ENCODE assay signal across 19 mouse cellular contexts in genomic region chr1:156437016-156437708, GRCm38 (mm10). TPM values are rescaled to one million over a fixed set of nuclear protein-coding genes. Genes with fewer than 3 reads are reported as not detected.
DNase-seq lines count a peak whose midpoint lies in the region; ATAC-seq and TF ChIP-seq lines count a peak whose summit lies in the region.
"Had no signal": no experiment of that assay in that cellular context is flagged by ENCODE, and none has a peak within 500 bp of the region (broad histone marks: within the 10 kb centered on the region; RNA-seq: fewer than 3 reads in every experiment).

No protein-coding gene starts in this region.

- DNase-seq in liver, adult 2 months (ENCODE audit: extremely low read depth, low read depth, low spot score), result peak; percentile 30
- DNase-seq in liver, result no peak
- peak; percentile 84 for DNase-seq in A20 (ENCODE audit: low read depth, low spot score)
- DNase-seq in T-cell, adult 2 months (ENCODE audit: low spot score), result peak; percentile 19
- no peak for DNase-seq in left cerebral cortex, postnatal 4 days
- no peak for DNase-seq in heart, postnatal 14 days
- DNase-seq: adrenal gland, postnatal 14 days; cerebellum, adult 9-11 months; gastrocnemius, adult 2 months; liver, embryonic 13.5 days; retina, postnatal 1 day had no signal

- 95% methylated on average over 8 of the region's 8 CpGs for WGBS in liver, adult 2 months

- no peaks in the 10 kb centered on the region; the same call in 1 of the 2 replicates for H3K36me3 ChIP-seq in liver, adult 2 months (ENCODE audit: control insufficient read depth, insufficient read depth, low read length)

- no peak overlapping the region for H3K27ac ChIP-seq in liver, adult 2 months (replicated peaks; ENCODE audit: insufficient read depth, low read depth, low read length)
- H3K27ac ChIP-seq: gastrocnemius, adult 2 months; heart, adult 2 months; kidney, embryonic 15.5 days; liver, embryonic 13.5 days had no signal

- H3K4me3 ChIP-seq in liver, adult 2 months (ENCODE audit: insufficient read depth, low read depth, low read length), result no peak overlapping the region
- H3K4me3 ChIP-seq: gastrocnemius, adult 2 months; heart, adult 2 months; kidney, embryonic 15.5 days; liver, embryonic 13.5 days had no signal

- no peak for TF ChIP-seq POLR2A in liver, adult 2 months (IDR thresholded peaks at IDR 0.05; ENCODE audit: extremely low read depth, insufficient read depth, low read length)

- no peaks in the 10 kb centered on the region for H3K79me2 ChIP-seq in liver, adult 2 months (ENCODE audit: control insufficient read depth, insufficient read depth, low read length)

- intact Hi-C loops in left cerebral cortex, postnatal 4 days (cut with DNase I), result no loop called here
- intact Hi-C loops in heart, postnatal 14 days (cut with DNase I), result no loop called here

- no peaks in the 10 kb centered on the region for H3K27me3 ChIP-seq in liver, adult 2 months (ENCODE audit: control insufficient read depth, insufficient read depth, low read length)
- H3K27me3 ChIP-seq: kidney, embryonic 15.5 days; liver, embryonic 13.5 days had no signal

- TF ChIP-seq CTCF in liver, adult 2 months (IDR thresholded peaks at IDR 0.05; ENCODE audit: low read depth, low read length), result no peak

- ATAC-seq in megakaryocyte, adult 5-6 weeks (ENCODE audit: poor library complexity, severe bottlenecking), result peak; percentile 97
- ATAC-seq in megakaryocyte-erythroid progenitor cell, adult 5-6 weeks (replicated peaks; ENCODE audit: low FRiP score, low TSS enrichment, poor library complexity, severe bottlenecking), result no peak
- ATAC-seq: forebrain, embryonic 14.5 days had no signal

- H3K4me1 ChIP-seq in liver, adult 2 months (ENCODE audit: control insufficient read depth, insufficient read depth, low read length), result no peaks in the 10 kb centered on the region
- H3K4me1 ChIP-seq: kidney, embryonic 15.5 days; liver, embryonic 13.5 days had no signal

- H3K9ac ChIP-seq in liver, adult 2 months (ENCODE audit: low read depth, low read length), result no peak overlapping the region
- H3K9ac ChIP-seq: kidney, embryonic 15.5 days; liver, embryonic 13.5 days had no signal

RNA-seq across cellular contexts. Expression of gene Axdnd1, which starts 16.2 kb away (rescaled TPM):
- not detected in 2 replicates for total RNA-seq in liver, adult 2 months (2014; rRNA removed)
- not detected in 2 replicates for polyA plus RNA-seq in liver, adult 2 months (2012; rRNA removed)
- total RNA-seq in megakaryocyte, adult 5-6 weeks (2015), result 2.2 TPM in 1 of 2 replicates, not detected in the other
- 0.92 and 1.8 TPM in 2 replicates for total RNA-seq in megakaryocyte, adult 5-6 weeks (2017)
- not detected in 2 replicates for total RNA-seq in megakaryocyte-erythroid progenitor cell, adult 5-6 weeks (2014; fragmentation: Nextera tagmentation)
- total RNA-seq in megakaryocyte-erythroid progenitor cell, adult 5-6 weeks (2017), result 0.80 TPM in 1 of 2 replicates, not detected in the other
- 1 to 10 TPM in 1 of 2 experiments, under 1 TPM in 1; 0.85 to 1.8 TPM for total RNA-seq in left cerebral cortex, postnatal 4 days (2021)
- total RNA-seq in heart, postnatal 14 days (2021), result under 1 TPM in 1 of 2 experiments, not detected in 1; 0.61 TPM
- total RNA-seq: gastrocnemius, adult 2 months; heart, adult 2 months; heart, postnatal 25 days; midbrain, postnatal 0 days had no signal
- polyA plus RNA-seq: heart, adult 2 months; liver, embryonic 13.5 days; small intestine, adult 2 months had no signal

RNA-seq across cellular contexts. Expression of gene Soat1, which starts 37.0 kb away (rescaled TPM):
- total RNA-seq in liver, adult 2 months (2014; rRNA removed), result 5.9 and 7.7 TPM in 2 replicates
- polyA plus RNA-seq in liver, adult 2 months (2012; rRNA removed), result 1.2 and 2.4 TPM in 2 replicates
- 223 and 228 TPM in 2 replicates for total RNA-seq in megakaryocyte, adult 5-6 weeks (2015)
- total RNA-seq in megakaryocyte, adult 5-6 weeks (2017), result 341 and 376 TPM in 2 replicates
- 0.22 and 9.6 TPM in 2 replicates for total RNA-seq in megakaryocyte-erythroid progenitor cell, adult 5-6 weeks (2014; fragmentation: Nextera tagmentation)
- total RNA-seq in megakaryocyte-erythroid progenitor cell, adult 5-6 weeks (2017), result 1.4 and 6.0 TPM in 2 replicates
- total RNA-seq in left cerebral cortex, postnatal 4 days (2021), result 10 to 100 TPM; 27.5 to 30.2 TPM
- total RNA-seq in heart, postnatal 14 days (2021), result 10 to 100 TPM; 15.1 to 17.1 TPM

Comparison
In these comparisons a context has a peak if more than half of its experiments do, and no peak if none do; other contexts are left out.
1. DNase-seq: peak in liver, adult 2 months (single experiment), A20 (single experiment) and T-cell, adult 2 months (single experiment); none in liver (single experiment), left cerebral cortex, postnatal 4 days (single experiment) and heart, postnatal 14 days (0 of 2).
2. RNA of gene Soat1, which starts 37.0 kb away (total RNA-seq): 223 to 376 TPM in megakaryocyte, adult 5-6 weeks; 27.5 to 30.2 TPM in left cerebral cortex, postnatal 4 days, 15.1 to 17.1 TPM in heart, postnatal 14 days, 5.9 to 7.7 TPM in liver, adult 2 months and 0.22 to 9.6 TPM in megakaryocyte-erythroid progenitor cell, adult 5-6 weeks; every median in the first group is over 4 times any median in the second.